Mouse (Mus musculus) hindbrain, embryonic 11.5 days (tissue): ENCODE results near the gene Morn5. TPM values are rescaled to one million over a fixed set of nuclear protein-coding genes. Genes with fewer than 3 reads are reported as not detected.

Experiments used
- ATAC-seq: fragments of 200-750 bp; cut with Nextera tagmentation; 2 replicates; pipeline ENCODE4 v1.8.0; 2017; ENCODE audit warnings: mild to moderate bottlenecking, moderate TSS enrichment, moderate library complexity; ENCODE audit not compliant: low FRiP score
- DNase-seq: peaks from one replicate; pipeline ENCODE4 v3.0.0-alpha.2; 2015; ENCODE audit warnings: low spot score
- H3K27ac ChIP-seq: fragments of 300-500 bp; sonication (generic); 2 replicates; pipeline ENCODE4 v1.5.1; 2014; ENCODE audit warnings: mild to moderate bottlenecking, low read depth, low read length
- H3K27me3 ChIP-seq: fragments of 300-500 bp; sonication (generic); 2 replicates; pipeline ENCODE4 v1.6.1; 2014; ENCODE audit warnings: mild to moderate bottlenecking, low read length, moderate library complexity, mixed read lengths; ENCODE audit not compliant: control insufficient read depth, insufficient read depth
- H3K36me3 ChIP-seq: fragments of 300-500 bp; sonication (generic); 2 replicates; pipeline ENCODE4 v1.6.1; 2014; ENCODE audit warnings: mild to moderate bottlenecking, low read length, moderate library complexity, mixed read lengths; ENCODE audit not compliant: control insufficient read depth, insufficient read depth
- H3K4me1 ChIP-seq: fragments of 300-500 bp; sonication (generic); replicated peaks from 2 replicates; pipeline ENCODE4 v1.6.1; 2014; ENCODE audit warnings: low read length, mixed read lengths; ENCODE audit not compliant: control insufficient read depth, insufficient read depth
- H3K4me2 ChIP-seq: fragments of 300-500 bp; sonication (generic); replicated peaks from 2 replicates; pipeline ENCODE4 v1.6.1; 2014; ENCODE audit warnings: mild to moderate bottlenecking, low read depth, low read length
- H3K4me3 ChIP-seq: fragments of 300-500 bp; sonication (generic); 2 replicates; pipeline ENCODE4 v1.5.1; 2014; ENCODE audit warnings: low read depth, low read length
- H3K9ac ChIP-seq: fragments of 300-500 bp; sonication (generic); 2 replicates; pipeline ENCODE4 v1.6.1; 2014; ENCODE audit warnings: low read depth, low read length
- H3K9me3 ChIP-seq: fragments of 300-500 bp; sonication (generic); 2 replicates; pipeline ENCODE4 v1.6.1; 2016; ENCODE audit warnings: low read length; ENCODE audit not compliant: control insufficient read depth
- WGBS: fragments of 180-500 bp; shearing (Covaris S2); extraction: QIAGEN DNeasy Blood & Tissue Kit; methylation state at CpG from one replicate; pipeline ENCODE4 v1.1.7; 2014; 5-methylcytosine and 5-hydroxymethylcytosine counted together
- polyA plus RNA-seq: library from polyadenylated mRNA; unstranded; fragments of >200 nt; fragmentation: Nextera tagmentation; extraction: Ambion mirVana; gene quantifications from 2 replicates; pipeline ENCODE4 v1.2.1, GENCODE M21; 2014

Gene Morn5
- polyA plus RNA-seq, 1 experiment from 2014 or later = 3.6 TPM

DNA sequence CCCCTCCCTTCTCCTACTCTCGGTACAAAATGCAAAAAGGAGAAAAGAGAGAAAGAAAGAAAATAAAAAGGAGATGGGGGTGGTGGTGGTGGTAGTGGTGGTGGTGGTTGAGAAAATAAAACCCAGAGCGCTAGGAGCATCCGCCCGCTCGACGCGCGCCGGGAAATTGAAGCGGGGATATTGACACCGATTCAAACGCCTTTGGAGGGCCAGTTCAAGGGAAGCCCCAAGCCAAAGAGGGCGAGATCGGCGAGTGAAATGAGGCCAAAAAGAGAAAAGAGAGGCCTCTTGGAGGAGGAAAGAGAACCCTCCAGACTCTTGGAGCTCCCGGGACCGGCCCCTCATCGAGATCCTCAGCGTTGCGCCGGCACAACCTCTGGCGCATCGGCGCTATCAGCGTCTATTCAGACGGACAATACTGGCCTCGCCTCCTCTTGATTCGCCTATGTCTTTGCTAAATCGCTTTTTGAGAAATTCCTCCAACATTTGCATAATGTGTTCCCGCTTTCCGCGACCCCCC is 55.2 kb downstream of the Morn5 start:
- Histone ChIP-seq H3K4me1 (peaks cover 14% of the 10 kb centered on the region), H3K4me2 (peak overlapping the region; percentile 36), H3K36me3 (no peaks in the 10 kb centered on the region), H3K27me3 (peaks cover 96% of the 10 kb centered on the region), H3K27ac (no peak overlapping the region), H3K9me3 (no peaks in the 10 kb centered on the region), H3K4me3 (peak overlapping the region; percentile 26), H3K9ac (0 out of 2 replicates have a peak overlapping the region, but pooled peaks have one; percentile 15)
- ATAC-seq = peak; percentile 39; the same call in 1 of the 2 replicates
- DNase-seq = peak; percentile 70
- WGBS = under 1% methylated on average over 30 of the region's 32 CpGs

DNA sequence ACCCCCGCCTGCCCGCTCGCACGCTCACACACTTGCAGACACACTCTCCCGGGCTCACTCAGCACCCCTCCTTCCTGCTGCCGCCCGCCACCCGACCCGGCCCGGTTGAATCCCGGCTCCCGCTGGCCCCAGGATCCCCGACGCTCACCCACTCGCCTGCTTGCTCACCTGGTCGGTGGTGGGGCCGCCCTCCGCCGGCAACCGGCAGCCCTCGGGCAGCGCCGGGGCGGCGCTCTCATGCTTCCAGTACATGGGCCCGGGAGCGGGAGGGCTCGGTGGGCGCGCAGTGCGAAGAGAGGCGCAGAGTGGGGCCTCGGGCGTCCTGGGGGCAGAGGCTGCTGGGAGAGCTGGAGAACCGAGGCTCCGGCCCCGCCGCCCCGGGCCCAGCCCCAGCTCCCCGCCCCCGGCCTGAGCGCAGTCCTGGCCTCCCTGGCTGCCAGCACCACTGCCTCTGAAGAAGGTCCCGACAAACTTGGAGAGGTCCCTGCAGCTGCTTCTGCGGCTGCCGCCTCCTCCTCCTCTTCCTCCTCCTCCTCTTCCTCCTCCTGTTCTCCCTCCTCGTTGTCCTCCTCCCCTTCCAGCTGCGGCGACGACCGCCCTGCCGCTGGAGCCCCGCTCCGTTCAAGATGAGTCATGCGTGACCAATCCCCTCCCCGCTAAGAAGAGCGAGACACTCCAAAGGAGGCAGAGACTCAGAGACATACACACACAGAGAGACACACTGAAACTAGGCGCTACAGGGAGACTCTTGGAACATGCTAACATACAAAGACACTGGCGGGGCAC is 55.9 kb downstream of the Morn5 start, which contains the start of gene Lhx6:
Lhx6 (minus strand) TSS at position 453 of the 786 bp plus-strand sequence.
- Histone ChIP-seq H3K4me3 (peak within 1 kb of the TSS; percentile 26), H3K9me3 (no peaks in the 10 kb centered on the region), H3K4me2 (peak within 1 kb of the TSS; percentile 36), H3K36me3 (no peaks in the 10 kb centered on the region), H3K4me1 (peaks cover 14% of the 10 kb centered on the region), H3K27me3 (peaks cover 93% of the 10 kb centered on the region), H3K27ac (no peak within 1 kb of the TSS), H3K9ac (0 out of 2 replicates have a peak within 1 kb of the TSS, but pooled peaks have one; percentile 15)
- ATAC-seq = peak; percentile 33; the same call in 1 of the 2 replicates
- under 1% methylated on average over 44 of the region's 58 CpGs for WGBS
- peak; percentile 61 for DNase-seq

DNA sequence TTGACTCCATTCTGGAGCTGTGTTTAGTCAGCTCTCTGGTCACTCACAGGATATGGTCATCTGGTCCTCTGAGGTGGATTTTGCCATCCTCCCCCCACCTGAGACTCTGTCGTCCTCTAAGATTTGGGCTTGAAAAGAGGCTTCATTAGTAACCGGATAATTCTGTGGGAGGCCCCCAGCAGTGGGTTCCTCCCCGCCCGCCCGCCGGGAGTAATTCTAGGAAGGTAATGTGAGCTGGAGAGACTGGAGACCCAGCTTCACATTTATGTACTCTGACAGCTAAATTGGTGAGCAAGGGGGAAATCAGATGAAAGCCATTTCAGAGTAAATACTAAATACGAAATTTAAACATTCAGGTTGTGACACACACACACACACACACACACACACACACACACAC is 59.4 kb downstream of the Morn5 start:
- H3K4me1 ChIP-seq = peaks cover 9% of the 10 kb centered on the region
- H3K36me3 ChIP-seq = no peaks in the 10 kb centered on the region
- 10% methylated on average over 7 of the region's 7 CpGs for WGBS
- peaks cover 59% of the 10 kb centered on the region for H3K27me3 ChIP-seq
- H3K9me3 ChIP-seq = no peaks in the 10 kb centered on the region
- no peak overlapping the region for H3K9ac ChIP-seq
- no peak overlapping the region for H3K4me2 ChIP-seq
- no peak for ATAC-seq
- no peak for DNase-seq
- H3K27ac ChIP-seq = no peak overlapping the region
- H3K4me3 ChIP-seq = no peak overlapping the region

DNA sequence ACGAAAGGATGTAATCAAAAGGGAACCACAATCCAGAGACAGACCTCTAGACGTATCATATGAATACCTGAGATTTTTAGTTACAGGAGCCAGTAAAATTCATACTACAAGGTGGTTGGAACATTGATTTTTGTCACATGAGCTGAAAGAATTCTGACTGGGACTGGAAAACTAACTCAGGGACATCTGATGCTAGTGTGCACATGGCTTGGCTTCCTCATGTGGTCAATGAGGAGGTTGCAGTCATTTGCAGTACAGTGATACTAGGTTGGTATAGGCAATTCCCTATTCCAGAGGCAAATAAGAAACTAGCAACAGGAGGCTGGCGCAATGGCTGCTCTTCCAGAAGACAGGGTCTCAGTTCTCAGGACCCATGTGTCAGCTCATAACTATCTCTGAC is 63.4 kb downstream of the Morn5 start:
- ATAC-seq (no peak), DNase-seq (no peak)
- no peaks in the 10 kb centered on the region for H3K9me3 ChIP-seq
- H3K4me2 ChIP-seq = no peak overlapping the region
- H3K27me3 ChIP-seq = peaks cover 19% of the 10 kb centered on the region
- no peaks in the 10 kb centered on the region for H3K4me1 ChIP-seq
- no peak overlapping the region for H3K9ac ChIP-seq
- no peak overlapping the region for H3K4me3 ChIP-seq
- H3K27ac ChIP-seq = no peak overlapping the region
- WGBS = 74% methylated on average over 3 of the region's 3 CpGs
- peaks cover 2% of the 10 kb centered on the region; the same call in 1 of the 2 replicates for H3K36me3 ChIP-seq

DNA sequence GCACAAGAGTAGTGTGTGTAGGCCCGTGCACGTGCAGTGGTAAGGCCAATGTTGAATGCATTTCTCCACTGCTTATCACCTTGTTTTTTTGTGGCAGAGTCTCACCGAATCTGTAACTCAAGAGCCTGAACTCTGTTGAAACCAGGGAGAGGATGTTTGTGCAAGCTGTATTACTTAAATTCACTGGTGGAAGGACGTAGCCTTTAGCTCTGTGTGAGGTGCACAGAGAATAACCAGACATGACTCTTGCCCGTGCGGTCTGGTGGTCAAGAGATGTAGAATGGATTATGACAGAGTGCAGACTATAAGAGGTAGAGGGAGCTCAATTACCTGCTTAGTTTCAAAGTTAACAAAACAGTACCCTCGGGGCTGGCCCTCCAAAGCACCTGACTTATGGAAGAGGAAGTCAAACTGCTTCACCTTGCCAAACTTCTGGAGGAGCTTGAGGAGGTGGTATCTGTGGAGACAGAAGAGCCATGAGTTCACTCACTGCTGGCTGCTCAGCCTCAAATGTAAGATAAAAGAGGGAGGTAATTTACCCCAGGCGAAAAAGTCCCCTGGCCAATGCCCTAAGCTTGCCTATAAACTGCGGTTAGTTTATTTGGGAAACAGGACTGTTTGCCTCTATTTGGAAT is 77.7 kb downstream of the Morn5 start:
- Histone ChIP-seq H3K4me3 (no peak overlapping the region), H3K27me3 (no peaks in the 10 kb centered on the region), H3K4me1 (no peaks in the 10 kb centered on the region), H3K36me3 (0 out of 2 replicates have a peak, but pooled peaks cover 6% of the 10 kb centered on the region), H3K27ac (no peak overlapping the region), H3K9me3 (no peaks in the 10 kb centered on the region), H3K9ac (no peak overlapping the region), H3K4me2 (no peak overlapping the region)
- 98% methylated on average over 9 of the region's 9 CpGs for WGBS
- no peak for DNase-seq
- no peak for ATAC-seq

DNA sequence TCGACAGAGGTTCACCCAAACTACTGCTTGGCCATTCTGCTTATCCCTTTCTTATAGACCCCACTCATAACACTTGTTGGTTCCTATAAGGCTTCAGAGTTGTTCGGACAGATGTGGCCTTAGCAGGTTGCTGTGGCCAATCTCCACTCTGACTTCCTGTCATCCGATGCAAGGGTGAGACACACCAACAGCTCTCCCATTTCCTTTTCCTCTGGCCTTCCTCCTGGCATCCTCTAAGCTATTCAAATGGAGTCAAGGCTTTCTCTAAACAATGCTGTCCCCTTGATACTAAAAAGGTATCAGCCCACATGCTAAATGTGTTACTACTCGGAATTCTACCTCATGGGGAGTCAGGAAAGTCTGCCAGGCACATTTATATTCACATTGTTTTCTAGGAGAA is 78.7 kb downstream of the Morn5 start:
- no peak for ATAC-seq

DNA sequence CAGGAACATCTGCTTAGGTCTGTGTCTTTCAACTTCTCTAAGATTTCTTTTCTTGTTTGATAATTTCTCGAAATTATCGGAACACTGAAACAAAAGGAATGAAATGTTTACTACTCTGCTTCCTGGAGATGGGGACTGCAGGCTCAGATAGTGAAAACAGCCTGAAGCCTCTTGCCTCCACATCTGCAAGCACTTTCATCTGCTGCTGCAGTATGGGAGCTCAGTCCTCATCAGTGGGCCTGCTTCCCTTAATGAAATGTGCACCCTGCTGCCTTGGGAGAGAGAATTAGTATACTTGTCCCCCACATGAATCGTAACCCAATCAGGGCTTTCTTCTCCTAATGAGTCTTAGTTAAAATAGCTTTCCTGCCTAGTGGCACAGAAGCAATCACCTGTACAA is 79.8 kb downstream of the Morn5 start:
- no peaks in the 10 kb centered on the region for H3K27me3 ChIP-seq
- H3K9me3 ChIP-seq = no peaks in the 10 kb centered on the region
- 91% methylated on average over 3 of the region's 3 CpGs for WGBS
- no peak overlapping the region for H3K27ac ChIP-seq
- H3K36me3 ChIP-seq = 0 out of 2 replicates have a peak, but pooled peaks cover 14% of the 10 kb centered on the region
- H3K4me1 ChIP-seq = no peaks in the 10 kb centered on the region
- ATAC-seq (no peak), DNase-seq (no peak)
- no peak overlapping the region for H3K4me2 ChIP-seq
- no peak overlapping the region for H3K4me3 ChIP-seq
- H3K9ac ChIP-seq = no peak overlapping the region

More for the DNA sequence above, 78.7 kb downstream of the Morn5 start:
- Histone ChIP-seq H3K27ac (no peak overlapping the region), H3K27me3 (no peaks in the 10 kb centered on the region), H3K9ac (no peak overlapping the region), H3K9me3 (no peaks in the 10 kb centered on the region), H3K4me2 (no peak overlapping the region), H3K4me3 (no peak overlapping the region), H3K36me3 (0 out of 2 replicates have a peak, but pooled peaks cover 8% of the 10 kb centered on the region), H3K4me1 (no peaks in the 10 kb centered on the region)
- 85% methylated on average over 4 of the region's 4 CpGs for WGBS
- DNase-seq = no peak
